Mouse (Mus musculus): ENCODE measurements around the gene Ecm1. TPM values are rescaled to one million over a fixed set of nuclear protein-coding genes. Genes with fewer than 3 reads are reported as not detected.

The Ecm1 gene
- 170 TPM for total RNA-seq (2023)

DNA sequence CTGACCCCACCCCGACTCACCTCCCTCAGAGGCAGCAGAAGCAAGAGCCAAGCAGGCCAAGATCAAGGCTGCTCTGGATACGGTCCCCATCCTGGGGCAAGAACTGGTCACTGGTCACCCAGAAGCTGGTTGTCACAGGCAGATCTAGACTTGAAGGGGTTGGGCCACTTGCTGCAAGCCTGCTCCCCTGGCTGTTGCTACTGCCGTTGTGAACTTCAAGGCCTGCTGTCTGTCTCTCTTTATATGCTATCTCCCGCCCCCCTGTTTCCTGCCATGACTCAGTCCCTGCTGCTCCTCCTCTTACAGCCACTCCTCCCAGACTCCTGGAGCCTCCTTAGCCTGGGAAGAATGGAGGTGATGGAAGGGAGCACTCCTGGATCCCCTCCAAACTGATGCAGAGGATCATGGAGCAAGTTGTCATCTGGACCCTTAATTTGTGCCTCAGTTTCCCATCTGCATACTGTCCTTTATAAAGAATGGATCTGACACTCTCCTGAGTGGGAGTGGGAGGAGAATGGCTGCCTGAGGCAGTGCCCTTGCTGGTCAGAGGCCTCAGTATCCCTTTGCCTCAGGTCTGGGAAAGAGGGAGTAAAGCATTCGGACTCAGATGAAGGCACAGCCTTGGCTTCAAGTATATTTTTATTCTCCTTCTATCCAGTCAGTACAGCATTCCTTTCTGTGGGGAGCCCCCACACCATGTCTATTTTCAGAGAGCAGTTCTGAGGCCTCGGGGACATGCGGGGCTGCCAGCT lies at the start of gene Ecm1:
Gene Ecm1 (minus strand): TSS at position 217 of the 752 bp plus-strand sequence.

GRCm38 (mm10) chr3:95760106-95760505 lies 20.7 kb upstream of the Ecm1 start, which contains the start of gene Tars2:
Tars2 (minus strand) TSS chr3:95760206.

GRCm38 (mm10) chr3:95687524-95688421 lies 51.6 kb downstream of the Ecm1 start, which contains the start of gene Adamtsl4:
Adamtsl4 (minus strand) TSS chr3:95687917.

Other genes with a start within 250 kb of the Ecm1 start
- 1.5 TPM for gene Ctsk, start 240.3 kb downstream of the Ecm1 start, total RNA-seq (2023)
- 108 TPM for gene Ctss, start 212.8 kb downstream of the Ecm1 start, total RNA-seq (2023)
- not detected for gene Hormad1, start 179.9 kb downstream of the Ecm1 start, total RNA-seq (2023)
- gene Golph3l, start 150.6 kb downstream of the Ecm1 start, total RNA-seq (2023), result 23.1 TPM
- 123 TPM for gene Ensa, start 114.6 kb downstream of the Ecm1 start, total RNA-seq (2023)
- 357 TPM for gene Mcl1, start 80.8 kb downstream of the Ecm1 start, total RNA-seq (2023)
- 14.0 TPM for gene Adamtsl4, start 51.7 kb downstream of the Ecm1 start, total RNA-seq (2023)
- gene Tars2, start 20.6 kb upstream of the Ecm1 start, total RNA-seq (2023), result 127 TPM
- gene Rprd2, start 79.3 kb upstream of the Ecm1 start, total RNA-seq (2023), result 114 TPM
- 74.2 TPM for gene Prpf3, start 116.3 kb upstream of the Ecm1 start, total RNA-seq (2023)
- 76.7 TPM for gene Mrps21, start 131.9 kb upstream of the Ecm1 start, total RNA-seq (2023)
- 23.9 TPM for gene Ciart, start 142.7 kb upstream of the Ecm1 start, total RNA-seq (2023)
- gene BC028528, start 152.4 kb upstream of the Ecm1 start, total RNA-seq (2023), result 2.3 TPM
- gene Aph1a, start 154.4 kb upstream of the Ecm1 start, total RNA-seq (2023), result 47.5 TPM
- gene Car14, start 165.1 kb upstream of the Ecm1 start, total RNA-seq (2023), result not detected
- 98.7 TPM for gene Anp32e, start 189.7 kb upstream of the Ecm1 start, total RNA-seq (2023)

Measured in CD4-positive naive resting alpha-beta T cell, adult 57 days (primary cell).